Mouse (Mus musculus) left cerebral cortex, postnatal 25 days (tissue): ENCODE data around the gene Rdh16f1. TPM values are rescaled to one million over a fixed set of nuclear protein-coding genes. Genes with fewer than 3 reads are reported as not detected.
A peak's percentile ranks its signal among the peaks of the same experiment; 100 is the strongest.

Source experiments
- DNase-seq, 2 experiments: peaks; one replicate each; pipeline ENCODE4 v3.0.0; 2022; ENCODE audit warnings: low spot score in 2 of 2, mixed read lengths in 1 of 2
- intact Hi-C: fragments of 180-260 bp; cut with DNase I; formaldehyde crosslinking; loops from one replicate; pipeline ENCODE4 v1.15.1; 2025
- total RNA-seq, 2 experiments: library from RNA; stranded (reverse); gene quantifications; 2 replicates each; pipeline ENCODE4 v1.2.3; 2021

Rdh16f1 gene
- total RNA-seq = not detected

DNA sequence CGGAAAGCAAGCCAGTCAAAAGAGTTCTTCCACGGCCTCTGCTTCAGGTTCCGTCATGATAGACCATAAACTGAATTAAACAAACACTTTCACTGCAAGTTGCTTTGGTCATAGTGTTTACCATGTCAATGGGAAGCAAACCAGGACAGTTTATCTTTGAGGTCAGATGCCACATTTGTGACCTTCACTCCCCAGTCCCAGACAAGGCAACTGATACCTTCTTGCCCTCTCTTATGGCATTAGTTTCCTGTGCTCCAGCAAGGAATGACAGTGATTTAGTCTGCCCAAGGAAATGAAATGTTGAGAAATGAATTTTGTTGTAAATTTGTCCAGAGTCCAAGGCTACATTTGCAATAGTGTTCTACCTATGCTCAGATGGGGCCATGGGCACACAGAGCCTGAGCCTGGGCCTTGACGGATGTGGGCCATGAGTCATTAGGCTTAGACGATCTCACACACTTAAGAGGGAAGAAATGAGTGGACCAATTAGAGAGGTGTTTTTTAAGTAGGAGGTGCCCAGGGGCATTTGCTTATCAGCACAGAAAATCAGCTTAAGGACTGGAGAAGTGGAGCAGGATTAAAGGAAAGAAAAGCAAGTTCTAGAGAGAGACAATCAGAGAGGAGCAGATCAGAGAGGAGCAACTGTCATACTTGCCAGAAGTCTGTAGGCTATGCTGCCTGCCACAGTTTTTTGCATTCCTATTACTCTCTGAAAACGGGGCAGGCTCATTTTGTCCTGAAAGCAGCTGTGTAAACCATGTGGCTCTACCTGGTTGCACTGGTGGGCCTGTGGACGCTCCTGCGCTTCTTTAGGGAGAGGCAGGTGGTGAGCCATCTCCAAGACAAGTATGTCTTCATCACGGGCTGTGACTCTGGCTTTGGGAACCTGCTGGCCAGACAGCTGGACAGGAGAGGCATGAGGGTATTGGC, at the start of gene Rdh16f1, which contains the start of gene Rdh1:
Rdh16f1 (plus strand) TSS at position 607 of the 930 bp plus-strand sequence.
Rdh1 (plus strand) TSS at position 541 of the 930 bp plus-strand sequence.
- intact Hi-C loops = no loop called here
- no peak for DNase-seq

- intact Hi-C loops = no loop called here
- no peak for DNase-seq
Measured at GRCm38 (mm10) chr10:127710331-127710730, 49.3 kb upstream of the Rdh16f1 start.

GRCm38 (mm10) chr10:127712736-127713135, 46.9 kb upstream of the Rdh16f1 start:
- no peak for DNase-seq
- intact Hi-C loops = no loop called here

DNA sequence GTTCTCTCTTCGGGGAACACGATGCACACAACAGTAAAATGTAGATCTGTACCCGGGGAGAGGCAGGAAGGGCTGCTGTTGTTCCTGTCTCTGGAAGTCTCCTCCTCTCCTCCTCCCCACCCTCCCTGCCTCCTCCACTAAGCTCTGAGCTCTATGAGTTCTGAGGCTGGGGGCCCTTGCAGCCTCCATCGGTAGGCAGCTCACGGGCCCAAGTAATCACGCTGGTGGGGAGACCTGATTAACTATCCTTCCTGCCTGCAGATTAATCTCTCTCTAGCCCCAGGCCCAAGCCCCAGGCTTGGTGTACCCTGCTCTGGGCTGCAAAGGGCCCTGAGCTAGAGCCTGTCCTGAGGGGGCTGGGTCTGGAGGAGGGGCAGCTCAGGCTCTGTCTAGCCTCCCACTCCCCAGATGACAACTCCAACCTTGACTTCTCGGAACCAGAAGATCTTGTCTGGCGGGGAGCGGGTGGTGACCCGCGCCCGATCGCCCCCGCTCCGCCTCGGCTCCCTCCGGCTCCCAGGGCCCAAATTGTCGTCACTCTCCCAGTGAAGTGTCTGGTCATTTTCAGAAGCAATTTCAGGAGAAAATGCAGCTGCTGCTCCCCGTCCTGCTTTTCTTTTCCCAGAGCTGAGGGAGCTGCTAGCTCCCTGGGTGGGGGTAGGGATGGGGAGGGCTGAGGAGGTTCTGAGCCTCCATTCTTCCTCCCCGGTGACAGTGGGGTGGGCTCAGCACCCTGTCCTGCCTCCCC, 37.7 kb upstream of the Rdh16f1 start:
- intact Hi-C loops = no loop called here
- peak in 1 of 2 experiments; percentile 35 for DNase-seq

DNA sequence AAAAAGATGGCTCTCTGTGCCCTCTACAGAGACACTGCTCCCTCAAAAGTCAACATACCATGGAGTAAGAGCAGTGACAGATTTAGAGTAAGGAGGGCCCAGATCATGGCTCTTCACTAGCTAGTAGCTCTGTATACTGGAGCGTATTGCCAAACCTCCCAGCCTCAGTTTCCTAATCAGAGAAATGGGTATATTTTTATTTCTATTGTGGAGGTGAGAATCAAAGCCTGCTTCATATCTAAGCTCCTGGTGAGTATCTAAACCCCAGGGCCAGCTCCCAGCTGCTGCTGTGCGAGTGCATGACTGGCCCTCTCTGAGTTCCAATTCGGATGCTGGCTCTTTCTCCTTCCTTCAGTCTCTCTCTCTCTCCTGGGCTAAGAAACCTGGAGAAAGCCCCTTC, 35.4 kb upstream of the Rdh16f1 start, which contains the start of gene Tac2:
Tac2 (plus strand) TSS at position 301 of the 400 bp plus-strand sequence.
- no peak for DNase-seq
- intact Hi-C loops = no loop called here

GRCm38 (mm10) chr10:127725136-127725535, 34.5 kb upstream of the Rdh16f1 start:
- intact Hi-C loops = no loop called here

DNA sequence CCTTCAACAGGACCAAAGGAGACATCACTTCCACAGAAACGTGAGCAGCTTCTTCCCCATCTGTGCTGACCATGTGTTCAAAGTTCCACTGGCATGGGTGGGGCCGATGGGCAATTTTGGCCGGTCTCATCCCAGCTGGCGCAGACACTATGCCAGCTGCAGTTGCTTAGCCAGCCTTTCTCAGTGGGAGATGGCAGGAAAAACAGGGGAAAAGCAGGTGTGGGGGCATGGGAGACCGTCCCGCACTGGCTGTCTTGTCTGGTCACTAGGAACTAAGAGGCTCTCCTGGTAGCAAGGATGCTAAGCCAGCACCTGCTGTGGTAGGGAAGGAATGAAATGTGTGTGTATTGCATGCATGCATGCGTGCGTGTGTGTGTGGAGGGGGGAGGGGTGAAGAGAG, 31.1 kb upstream of the Rdh16f1 start:
- DNase-seq = peak in 1 of 2 experiments; percentile 46

More at GRCm38 (mm10) chr10:127725136-127725535, 34.5 kb upstream of the Rdh16f1 start:
- DNase-seq = no peak

DNA sequence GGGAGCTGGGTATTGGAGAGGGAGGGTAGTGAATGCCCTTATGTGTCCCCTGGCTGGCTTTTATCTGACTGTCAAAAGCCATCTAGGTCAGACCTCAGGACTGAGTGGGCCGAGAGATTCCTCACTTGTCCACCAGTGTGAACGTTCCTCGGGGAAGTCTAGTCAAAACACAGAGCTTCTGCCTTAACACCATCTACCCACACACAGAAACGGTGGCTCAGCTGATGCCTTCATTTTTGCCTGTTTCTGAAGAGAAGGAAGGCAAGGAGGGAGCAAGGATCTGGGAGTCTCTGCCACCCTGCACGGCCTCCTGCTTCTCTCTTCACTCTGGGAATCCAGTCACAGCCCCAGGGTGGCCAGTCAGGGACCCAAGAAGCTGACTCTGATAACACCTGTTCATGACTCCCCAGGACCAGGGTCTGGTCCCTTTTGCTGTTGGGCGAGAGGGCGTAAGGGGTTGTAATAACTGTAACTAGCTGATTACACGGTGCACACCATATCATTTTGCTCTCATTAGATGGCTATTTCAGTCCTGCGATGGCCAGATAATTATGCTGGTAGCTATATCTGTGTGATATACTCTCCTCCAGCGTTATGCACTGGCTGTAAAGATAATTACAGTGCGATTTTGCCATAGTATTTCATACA, 29.2 kb upstream of the Rdh16f1 start:
- DNase-seq = peak in 1 of 2 experiments; percentile 64

More for the DNA sequence above, 31.1 kb upstream of the Rdh16f1 start:
- intact Hi-C loops = no loop called here

GRCm38 (mm10) chr10:127730933-127731310, 28.7 kb upstream of the Rdh16f1 start:
- intact Hi-C loops = loop anchor here (5.0 kb wide), 1 partner anchor 89 kb away; the partner anchor contains the start of gene Stat6
- no peak for DNase-seq

More for the DNA sequence above, 29.2 kb upstream of the Rdh16f1 start:
- intact Hi-C loops = loop anchor here (5.0 kb wide), 1 partner anchor 88 kb away; the partner anchor contains the start of gene Stat6

GRCm38 (mm10) chr10:127731397-127731796, 28.2 kb upstream of the Rdh16f1 start:
- intact Hi-C loops = loop anchor here (5.0 kb wide), 1 partner anchor 89 kb away; the partner anchor contains the start of gene Stat6
- no peak for DNase-seq

- intact Hi-C loops = loop anchor here (1.0 to 5.0 kb wide), 2 partner anchors 40 to 92 kb away; partner anchors contain the start of gene Stat6
- peak in 1 of 2 experiments; percentile 38 for DNase-seq
Measured at GRCm38 (mm10) chr10:127734434-127734833, 25.2 kb upstream of the Rdh16f1 start.

DNA sequence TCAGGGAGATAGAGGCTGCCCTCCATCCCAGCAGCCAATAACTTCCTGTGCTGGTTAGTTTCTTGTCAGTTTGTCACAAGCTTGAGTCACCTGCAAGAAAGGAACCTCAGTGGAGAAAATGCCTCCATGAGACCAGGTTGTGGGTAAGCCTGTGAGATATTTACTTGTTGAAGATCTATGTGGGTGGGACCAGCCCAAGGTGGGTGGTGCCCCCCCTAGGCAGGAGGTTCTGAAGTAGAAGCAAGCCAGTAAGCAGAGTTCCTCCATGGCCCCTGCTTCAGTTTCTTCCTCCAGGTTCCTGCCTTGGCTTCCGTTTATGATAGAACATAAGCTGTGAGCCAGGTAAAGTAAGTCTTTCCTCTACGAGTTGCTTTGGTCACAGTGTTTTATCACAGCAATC, 23.3 kb upstream of the Rdh16f1 start:
- DNase-seq = no peak
- intact Hi-C loops = no loop called here

DNA sequence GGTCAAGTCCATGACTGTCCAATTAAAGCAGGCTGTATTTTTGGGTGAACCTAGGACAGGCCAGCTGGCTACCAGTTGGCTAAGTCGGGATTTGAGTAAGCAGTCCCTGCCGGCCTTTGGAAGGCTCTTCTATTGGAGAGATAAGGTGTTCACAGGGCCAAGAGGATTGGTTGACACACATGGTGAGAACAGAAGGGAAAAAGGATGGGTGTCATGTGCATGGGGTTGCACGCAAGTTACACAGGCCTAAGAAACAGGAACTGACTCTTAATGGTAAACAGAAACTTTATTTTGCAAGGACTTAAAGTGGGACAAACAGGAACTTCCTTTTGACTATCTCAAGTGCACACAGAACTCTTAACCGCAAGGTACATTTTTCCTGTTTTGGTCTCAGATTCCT, 22.7 kb upstream of the Rdh16f1 start:
- no peak for DNase-seq
- intact Hi-C loops = no loop called here

DNA sequence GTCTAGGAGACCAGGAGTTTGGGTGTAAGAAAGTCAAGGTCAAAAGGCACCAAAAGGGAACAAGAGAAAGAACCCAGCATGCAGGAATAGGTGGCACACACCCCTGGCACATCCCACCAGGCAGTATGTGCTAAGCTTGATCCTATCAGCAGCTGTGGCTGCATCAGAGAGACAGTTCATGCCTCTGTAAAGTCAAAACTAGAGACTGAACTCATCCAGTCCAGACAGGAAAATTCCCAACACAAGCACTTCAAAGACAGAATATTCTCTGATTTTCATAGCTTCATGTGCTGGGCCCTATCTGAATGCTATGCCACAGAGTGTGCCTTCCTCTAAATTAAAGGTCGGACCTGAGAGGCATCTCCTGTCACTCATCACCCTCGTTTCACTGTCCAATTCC, 22.0 kb upstream of the Rdh16f1 start:
- intact Hi-C loops = no loop called here

DNA sequence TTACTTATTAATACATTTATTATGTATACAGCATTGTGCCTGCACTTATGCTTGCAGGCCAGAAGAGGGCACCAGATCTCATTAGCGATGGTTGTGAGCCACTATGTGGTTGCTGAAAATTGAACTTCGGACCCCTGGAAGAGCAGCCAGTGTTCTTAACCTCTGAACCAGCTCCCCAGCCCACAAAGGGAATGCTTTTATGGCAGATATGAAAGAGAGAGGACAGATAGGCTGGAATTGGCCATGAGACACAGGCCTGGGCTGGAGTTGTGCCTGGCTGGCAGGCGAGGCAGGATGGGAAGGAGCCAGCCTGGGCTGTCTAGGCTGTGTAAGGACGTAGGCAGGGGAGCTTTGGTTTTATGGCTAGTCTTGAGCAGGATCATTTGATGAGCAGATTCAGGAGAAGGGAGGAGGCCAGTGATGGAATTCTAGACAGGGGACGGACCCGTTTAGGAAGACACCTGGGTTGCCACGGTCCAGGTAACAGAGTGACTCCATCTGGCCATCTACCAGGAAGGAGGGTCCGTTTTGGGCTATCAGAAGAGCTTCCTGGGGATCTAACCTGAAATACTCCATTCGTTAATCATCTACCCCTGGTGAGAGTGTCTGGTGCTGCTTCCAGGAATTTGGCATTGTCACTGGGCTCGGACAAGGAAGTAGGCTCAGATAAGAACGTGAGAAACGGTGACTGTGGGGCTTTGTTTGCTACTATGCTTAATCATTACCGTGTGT, 21.3 kb upstream of the Rdh16f1 start:
- no peak for DNase-seq
- intact Hi-C loops = loop anchor here (2.0 kb wide), 2 partner anchors 60 to 198 kb away; no protein-coding TSS in a partner anchor

More for the DNA sequence above, 22.0 kb upstream of the Rdh16f1 start:
- no peak for DNase-seq

DNA sequence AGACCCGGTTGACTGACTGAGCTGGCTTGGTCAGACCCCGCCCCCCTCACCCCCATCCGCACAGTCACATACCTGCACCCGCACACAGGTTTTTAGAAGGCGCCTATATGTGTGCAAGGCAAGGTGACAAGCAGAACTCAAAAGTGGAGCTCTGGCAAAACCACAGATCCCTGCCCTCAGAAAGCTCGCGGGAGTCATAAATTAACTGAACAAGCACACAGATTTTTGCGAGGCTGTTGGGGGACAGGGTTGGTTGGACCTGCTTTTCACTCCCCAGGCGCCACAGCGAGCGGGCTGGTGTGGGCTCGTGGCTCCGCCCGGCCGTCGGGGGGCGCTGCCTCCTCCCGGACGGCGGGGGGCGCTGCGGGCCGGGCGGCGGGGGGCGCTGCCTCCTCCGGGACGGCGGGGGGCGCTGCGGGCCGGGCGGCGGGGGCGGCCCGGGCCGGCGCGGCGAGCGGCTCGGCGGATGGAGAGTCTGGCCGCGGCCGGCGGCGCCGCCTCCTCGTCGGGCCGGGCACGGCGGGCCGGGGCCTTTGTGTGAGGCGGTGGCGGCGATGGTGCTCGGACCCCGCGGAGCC, 20.4 kb upstream of the Rdh16f1 start, which contains the start of gene Zbtb39:
Zbtb39 (plus strand) TSS at position 456 of the 578 bp plus-strand sequence.
- intact Hi-C loops = loop anchor here (2.0 kb wide), 2 partner anchors 60 to 198 kb away; no protein-coding TSS in a partner anchor

GRCm38 (mm10) chr10:127739661-127740161, 19.9 kb upstream of the Rdh16f1 start:
- DNase-seq = peak; percentile 16 to 40
- intact Hi-C loops = loop anchor here (2.0 to 5.0 kb wide), 3 partner anchors 61 to 268 kb away; partner anchors contain the start of gene Hsd17b6

More for the DNA sequence above, 20.4 kb upstream of the Rdh16f1 start, which contains the start of gene Zbtb39:
- peak; percentile 65 to 77 for DNase-seq

DNA sequence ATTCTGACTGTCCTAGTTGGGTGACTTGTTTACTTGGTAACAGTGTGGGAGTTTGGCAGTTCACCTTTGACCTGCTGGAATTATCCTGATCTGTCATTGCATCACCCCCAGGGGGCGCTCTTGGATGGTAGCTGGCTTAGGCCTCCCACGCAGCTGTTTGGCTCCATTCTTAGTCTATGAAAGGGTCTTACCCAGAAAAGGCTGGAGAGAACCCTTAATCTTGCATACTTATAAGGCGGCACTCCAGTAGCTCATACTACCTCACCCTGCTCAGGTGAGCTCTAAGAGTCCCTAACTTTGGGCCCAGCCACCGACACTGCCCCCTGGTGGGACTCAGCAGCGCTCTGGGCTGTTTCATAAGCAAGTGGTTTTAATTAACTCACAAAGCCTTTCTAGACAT, 14.9 kb upstream of the Rdh16f1 start:
- intact Hi-C loops = loop anchor here (5.0 kb wide), 1 partner anchor 263 kb away; the partner anchor contains the start of gene Hsd17b6

More for the DNA sequence above, 14.9 kb upstream of the Rdh16f1 start:
- no peak for DNase-seq
